Mouse (Mus musculus) CH12.LX (cell line): ENCODE data around the gene Cdh13.

Source experiments
- CTCF ChIP-seq, 2 experiments: IDR thresholded peaks in 1 of 2; conservative IDR thresholded peaks in 1 of 2; 2 replicates each; pipeline ENCODE4 v1.5.1; 2011 to 2012; ENCODE audit warnings: low read depth in 2 of 2, low read length in 2 of 2, improper control_type of control experiment in 1 of 2, inconsistent platforms in 1 of 2, mild to moderate bottlenecking in 1 of 2, moderate library complexity in 1 of 2
- EP300 ChIP-seq: IDR thresholded peaks from 2 replicates; pipeline ENCODE4 v1.6.1; 2011; ENCODE audit warnings: low read length, improper control_type of control experiment
- NRF1 ChIP-seq: IDR thresholded peaks from 2 replicates; pipeline ENCODE4 v1.6.1; 2014; ENCODE audit warnings: low read depth, mild to moderate bottlenecking, inconsistent platforms, low read length, improper control_type of control experiment, moderate library complexity
- POLR2A ChIP-seq: IDR thresholded peaks from 2 replicates; pipeline ENCODE4 v1.6.1; 2011; ENCODE audit warnings: low read depth, mild to moderate bottlenecking, improper control_type of control experiment, low read length
- RAD21 ChIP-seq: IDR thresholded peaks from 2 replicates; pipeline ENCODE4 v1.6.1; 2011; ENCODE audit warnings: low read depth, mild to moderate bottlenecking, low read length, improper control_type of control experiment, moderate library complexity

DNA sequence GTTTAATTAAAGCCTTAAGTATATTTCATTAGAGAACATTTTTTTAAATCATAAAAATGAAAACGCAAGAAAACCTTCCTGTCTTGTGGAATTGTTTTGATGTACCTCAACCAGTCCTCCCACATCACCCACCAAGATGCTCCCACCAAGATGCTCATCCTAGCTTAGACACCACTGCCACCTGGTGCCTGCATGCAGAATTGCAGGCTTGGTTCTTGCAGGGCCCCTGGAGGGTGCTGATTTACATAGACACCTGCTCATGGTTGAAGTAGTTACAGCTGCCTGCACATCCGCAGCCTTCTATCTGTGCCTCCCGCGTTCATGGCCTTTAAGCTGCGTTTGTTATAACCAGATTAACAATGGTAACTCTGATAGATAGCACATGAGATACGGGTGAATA lies 566.8 kb downstream of the Cdh13 start:
- no peak for TF ChIP-seq POLR2A
- no peak; the same call in none of the 2 replicates for TF ChIP-seq RAD21
- peak in 1 of 2 experiments; percentile 26; a peak in 1 of 4 replicates for TF ChIP-seq CTCF (conservative IDR thresholded peaks at IDR 0.05 in 1 of 2, IDR thresholded peaks at IDR 0.05 in 1 of 2; ENCODE audit: low read depth in 2 of 2, low read length in 2 of 2)
- no peak for TF ChIP-seq NRF1
- TF ChIP-seq EP300: no peak
